Mouse (Mus musculus) limb, embryonic 12.5 days (tissue): Measurements from ENCODE around the gene Taf11. TPM values are rescaled to one million over a fixed set of nuclear protein-coding genes. Genes with fewer than 3 reads are reported as not detected.

ENCODE experiments used
- polyA plus RNA-seq: library from polyadenylated mRNA; unstranded; fragments of >200 nt; fragmentation: Nextera tagmentation; extraction: Ambion mirVana; gene quantifications from 2 replicates; pipeline ENCODE4 v1.2.1, GENCODE M21; 2016

The Taf11 gene
- polyA plus RNA-seq, 1 experiment from 2014 or later = 115 TPM

Other genes with a start within 250 kb of the Taf11 start
- gene Spdef, start 180.9 kb downstream of the Taf11 start, polyA plus RNA-seq = 0.21 and 0.36 TPM in 2 replicates
- 18.2 and 18.6 TPM in 2 replicates for gene D17Wsu92e, start 89.2 kb downstream of the Taf11 start, polyA plus RNA-seq
- 364 and 379 TPM in 2 replicates for gene Snrpc, start 71.7 kb downstream of the Taf11 start, polyA plus RNA-seq
- 9.3 and 10.3 TPM in 2 replicates for gene Uhrf1bp1, start 53.4 kb downstream of the Taf11 start, polyA plus RNA-seq
- 19.0 and 21.8 TPM in 2 replicates for gene Anks1, start 538 bp downstream of the Taf11 start, polyA plus RNA-seq
- 1.2 and 1.4 TPM in 2 replicates for gene Tcp11, start 170.8 kb upstream of the Taf11 start, polyA plus RNA-seq
- gene Scube3, start 232.3 kb upstream of the Taf11 start, polyA plus RNA-seq = 8.7 and 12.0 TPM in 2 replicates